Comparison of ENCODE assay signal across 24 mouse cellular contexts in genomic region chr12:73098593-73098992, GRCm38 (mm10). TPM values are rescaled to one million over a fixed set of nuclear protein-coding genes. Genes with fewer than 3 reads are reported as not detected.
A peak's percentile ranks its signal among the peaks of the same experiment; 100 is the strongest.
DNase-seq lines count a peak whose midpoint lies in the region; ATAC-seq and TF ChIP-seq lines count a peak whose summit lies in the region.
"Had no signal": no experiment of that assay in that cellular context is flagged by ENCODE, and none has a peak within 500 bp of the region (broad histone marks: within the 10 kb centered on the region; RNA-seq: fewer than 3 reads in every experiment).

No protein-coding gene starts in this region.

- no peak overlapping the region for H3K4me2 ChIP-seq in heart, embryonic 13.5 days
- H3K4me2 ChIP-seq: embryonic facial prominence, embryonic 12.5 days; forebrain, embryonic 13.5 days; hindbrain, embryonic 14.5 days; limb, embryonic 15.5 days; midbrain, embryonic 11.5 days had no signal

- ATAC-seq in heart, embryonic 13.5 days (ENCODE audit: extremely low read depth, insufficient number of reproducible peaks, low FRiP score, low TSS enrichment): no peak
- ATAC-seq: forebrain, embryonic 13.5 days; inflammation-experienced regulatory T-cells, adult 6 months had no signal

- WGBS in heart, embryonic 13.5 days: 42% methylated on average over 4 of the region's 4 CpGs
- 58% methylated on average over 4 of the region's 4 CpGs for WGBS in heart, adult 2 months

- no peaks in the 10 kb centered on the region for H3K27me3 ChIP-seq in heart, embryonic 13.5 days (replicated peaks)
- no peaks in the 10 kb centered on the region for H3K27me3 ChIP-seq in heart, adult 2 months (ENCODE audit: control insufficient read depth, insufficient read depth, low read length)
- H3K27me3 ChIP-seq: embryonic facial prominence, embryonic 12.5 days; forebrain, embryonic 13.5 days; limb, embryonic 15.5 days had no signal

- no peak for TF ChIP-seq EP300 in heart, adult 2 months (IDR thresholded peaks at IDR 0.05; ENCODE audit: insufficient read depth, low read depth, low read length)

- H3K36me3 ChIP-seq in heart, embryonic 13.5 days: peaks cover 22% of the 10 kb centered on the region
- H3K36me3 ChIP-seq in heart, adult 2 months (ENCODE audit: control insufficient read depth, insufficient read depth, low read length): no peaks in the 10 kb centered on the region

- H3K9ac ChIP-seq in heart, embryonic 13.5 days: no peak overlapping the region
- no peak overlapping the region for H3K9ac ChIP-seq in heart, adult 2 months (ENCODE audit: low read depth, low read length)
- H3K9ac ChIP-seq: embryonic facial prominence, embryonic 12.5 days; forebrain, embryonic 13.5 days; hindbrain, embryonic 14.5 days; limb, embryonic 15.5 days; liver, embryonic 14.5 days had no signal

- peaks cover 11% of the 10 kb centered on the region; the same call in 1 of the 2 replicates for H3K4me1 ChIP-seq in heart, embryonic 13.5 days
- H3K4me1 ChIP-seq in heart, adult 2 months (ENCODE audit: control insufficient read depth, insufficient read depth, low read length): no peaks in the 10 kb centered on the region; the same call in 1 of the 2 replicates
- H3K4me1 ChIP-seq: embryonic facial prominence, embryonic 12.5 days; forebrain, embryonic 13.5 days; limb, embryonic 15.5 days had no signal

- H3K79me2 ChIP-seq in heart, adult 2 months (replicated peaks; ENCODE audit: control insufficient read depth, insufficient read depth, low read length): no peaks in the 10 kb centered on the region

- no peak for TF ChIP-seq CTCF in heart, adult 2 months (IDR thresholded peaks at IDR 0.05)

- no peak overlapping the region for H3K4me3 ChIP-seq in heart, embryonic 13.5 days
- H3K4me3 ChIP-seq in heart, adult 2 months: no peak overlapping the region
- H3K4me3 ChIP-seq: embryonic facial prominence, embryonic 12.5 days; erythroblast, embryonic 14.5 days; forebrain, embryonic 13.5 days; limb, embryonic 15.5 days had no signal

- H3K27ac ChIP-seq in heart, embryonic 13.5 days (replicated peaks): 0 out of 2 replicates have a peak overlapping the region, but pooled peaks have one; percentile 1
- no peak overlapping the region for H3K27ac ChIP-seq in heart, adult 2 months
- H3K27ac ChIP-seq: embryonic facial prominence, embryonic 12.5 days; forebrain, embryonic 13.5 days; hindbrain, embryonic 14.5 days; limb, embryonic 15.5 days; liver, embryonic 14.5 days had no signal

- DNase-seq in heart, adult 2 months: no peak
- peak; percentile 12 to 51 for DNase-seq in lung, adult 18-20 months
- no peak for DNase-seq in lung, postnatal 14 days
- DNase-seq in adipocyte (ENCODE audit: low spot score): peak; percentile 56
- peak; percentile 61 for DNase-seq in lung, postnatal 36 days
- no peak for DNase-seq in retina, embryonic 14.5 days (ENCODE audit: low spot score)
- DNase-seq: adrenal gland, adult 8-10 months; cerebellum, adult 11-12 months; cerebellum, postnatal 14 days; heart, postnatal 4 days; kidney, postnatal 25 days; right cerebral cortex, postnatal 25 days; spleen, adult 18-20 months had no signal

- TF ChIP-seq POLR2A in heart, adult 2 months (IDR thresholded peaks at IDR 0.05; ENCODE audit: insufficient read depth, low read depth, low read length): no peak

- no peaks in the 10 kb centered on the region for H3K9me3 ChIP-seq in heart, embryonic 13.5 days
- H3K9me3 ChIP-seq: limb, embryonic 15.5 days had no signal

- intact Hi-C loops in heart, adult 2 months (cut with DNase I): no loop called here

RNA-seq across cellular contexts. Expression of gene Six4, which starts 14.7 kb away (rescaled TPM):
- 0.71 and 1.0 TPM in 2 replicates for polyA plus RNA-seq in heart, embryonic 13.5 days (2015; fragmentation: Nextera tagmentation; extraction: Ambion mirVana)
- total RNA-seq in heart, adult 2 months (2021): 1 to 10 TPM; 3.9 to 6.8 TPM
- polyA plus RNA-seq in heart, adult 2 months (2012; rRNA removed): 1.6 and 2.6 TPM in 2 replicates
- total RNA-seq: granulocyte monocyte progenitor cell, adult 5-6 weeks; megakaryocyte progenitor cell, adult 5-6 weeks had no signal

RNA-seq across cellular contexts. Expression of gene Mnat1, which starts 24.9 kb away (rescaled TPM):
- polyA plus RNA-seq in heart, embryonic 13.5 days (2015; fragmentation: Nextera tagmentation; extraction: Ambion mirVana): 19.0 and 19.3 TPM in 2 replicates
- total RNA-seq in heart, adult 2 months (2021): 10 to 100 TPM; 16.3 to 16.8 TPM
- 5.6 and 8.6 TPM in 2 replicates for polyA plus RNA-seq in heart, adult 2 months (2012; rRNA removed)

RNA-seq across cellular contexts. Expression of gene Six1, which starts 44.9 kb away (rescaled TPM):
- 0.34 and 0.79 TPM in 2 replicates for polyA plus RNA-seq in heart, embryonic 13.5 days (2015; fragmentation: Nextera tagmentation; extraction: Ambion mirVana)
- 1 to 10 TPM; 1.2 to 1.4 TPM for total RNA-seq in heart, adult 2 months (2021)
- polyA plus RNA-seq in heart, adult 2 months (2012; rRNA removed): 0.90 and 0.94 TPM in 2 replicates
- total RNA-seq: granulocyte monocyte progenitor cell, adult 5-6 weeks had no signal
- polyA plus RNA-seq: erythroblast, embryonic 14.5 days; inflammation-experienced regulatory T-cells, adult 6 months had no signal

Comparison
In these comparisons a context has a peak if more than half of its experiments do, and no peak if none do; other contexts are left out.
1. DNase-seq: peak in lung, adult 18-20 months (2 of 2), adipocyte (single experiment) and lung, postnatal 36 days (single experiment); none in heart, adult 2 months (0 of 2), lung, postnatal 14 days (single experiment) and retina, embryonic 14.5 days (single experiment).